Mouse (Mus musculus): ENCODE results near the gene B3gat3.

- no peak for TF ChIP-seq POLR2A (IDR thresholded peaks at IDR 0.05; ENCODE audit: borderline replicate concordance, low read depth, low read length)
- TF ChIP-seq CTCF (IDR thresholded peaks at IDR 0.05; ENCODE audit: low read depth, low read length): no peak
Measured at GRCm38 (mm10) chr19:8966590-8967372, 46.6 kb downstream of the B3gat3 start, which contains the start of gene Eef1g.

All from bone marrow macrophage, adult 2 months (primary cell).